Mouse (Mus musculus) ES-E14 (cell line): ENCODE measurements at regions not wholly inside any gene's neighbourhood (a gene's known extent, or its start where the extent isn't known, plus 50 kb on each side); places are given as distances from the start of the nearest gene placed in this dataset.

Experiments
- DNase-seq: peaks from one replicate; pipeline ENCODE4 v3.0.0-alpha.2; 2013; ENCODE audit warnings: low read depth, low spot score
- H3K27ac ChIP-seq: 2 replicates; pipeline ENCODE4 v1.5.1; 2012; ENCODE audit warnings: low read depth, mild to moderate bottlenecking, low read length, moderate library complexity, mixed read lengths; ENCODE audit not compliant: poor library complexity, insufficient read depth, severe bottlenecking
- H3K36me3 ChIP-seq: 2 replicates; pipeline ENCODE4 v1.6.1; 2012; ENCODE audit warnings: mild to moderate bottlenecking, low read length, moderate library complexity, mixed read lengths; ENCODE audit not compliant: control insufficient read depth, poor library complexity, insufficient read depth, severe bottlenecking
- H3K4me1 ChIP-seq, 2 experiments: fragments of 150-350 bp in 1 of 2; sonication (generic) in 1 of 2; 2 replicates each; pipeline ENCODE4 v1.6.1; 2012; ENCODE audit warnings: low read length in 2 of 2, mild to moderate bottlenecking in 1 of 2, mixed read lengths in 1 of 2; ENCODE audit not compliant: control insufficient read depth in 2 of 2, insufficient read depth in 2 of 2, poor library complexity in 1 of 2
- H3K4me3 ChIP-seq, 2 experiments: fragments of 150-350 bp in 1 of 2; sonication (generic) in 1 of 2; 2 replicates each; pipeline ENCODE4 v1.5.1; 2012; ENCODE audit warnings: low read length in 2 of 2, low read depth in 1 of 2, mild to moderate bottlenecking in 1 of 2, mixed read lengths in 1 of 2; ENCODE audit not compliant: insufficient read depth in 1 of 2, poor library complexity in 1 of 2, severe bottlenecking in 1 of 2
- H3K9ac ChIP-seq: 2 replicates; pipeline ENCODE4 v1.6.1; 2012; ENCODE audit warnings: low read depth, mild to moderate bottlenecking, low read length, mixed read lengths; ENCODE audit not compliant: poor library complexity, insufficient read depth, severe bottlenecking
- H3K9me3 ChIP-seq: fragments of 150-350 bp; sonication (generic); 2 replicates; pipeline ENCODE4 v1.6.1; 2012; ENCODE audit warnings: low read depth, mild to moderate bottlenecking, low read length; ENCODE audit not compliant: control insufficient read depth, insufficient read depth
- CHD2 ChIP-seq: IDR thresholded peaks from 2 replicates; pipeline ENCODE4 v1.6.1; 2014; ENCODE audit warnings: mild to moderate bottlenecking, low read depth, low read length, inconsistent platforms
- HCFC1 ChIP-seq: IDR thresholded peaks from 2 replicates; pipeline ENCODE4 v1.6.1; 2012; ENCODE audit warnings: low read length, inconsistent platforms, borderline replicate concordance; ENCODE audit not compliant: insufficient read depth
- MAFK ChIP-seq: IDR thresholded peaks from 2 replicates; pipeline ENCODE4 v1.6.1; 2014; ENCODE audit warnings: mild to moderate bottlenecking, low read depth, low read length, inconsistent platforms; ENCODE audit not compliant: insufficient read depth
- ZC3H11A ChIP-seq: IDR thresholded peaks from 2 replicates; pipeline ENCODE4 v1.6.1; 2012; ENCODE audit warnings: low read depth, mild to moderate bottlenecking, inconsistent platforms, low read length, borderline replicate concordance
- ZNF384 ChIP-seq: IDR thresholded peaks from 2 replicates; pipeline ENCODE4 v1.6.1; 2012; ENCODE audit warnings: low read depth, low read length, inconsistent platforms
- in situ Hi-C, 2 experiments: fragments of 600-800 bp; cut with MboI; formaldehyde crosslinking; loops; one replicate each; pipeline ENCODE4 v1.15.1; 2025; ENCODE audit warnings: low sequenced_read_pairs in 2 of 2, inconsistent platforms in 1 of 2; ENCODE audit not compliant: unreplicated experiment in 2 of 2

DNA sequence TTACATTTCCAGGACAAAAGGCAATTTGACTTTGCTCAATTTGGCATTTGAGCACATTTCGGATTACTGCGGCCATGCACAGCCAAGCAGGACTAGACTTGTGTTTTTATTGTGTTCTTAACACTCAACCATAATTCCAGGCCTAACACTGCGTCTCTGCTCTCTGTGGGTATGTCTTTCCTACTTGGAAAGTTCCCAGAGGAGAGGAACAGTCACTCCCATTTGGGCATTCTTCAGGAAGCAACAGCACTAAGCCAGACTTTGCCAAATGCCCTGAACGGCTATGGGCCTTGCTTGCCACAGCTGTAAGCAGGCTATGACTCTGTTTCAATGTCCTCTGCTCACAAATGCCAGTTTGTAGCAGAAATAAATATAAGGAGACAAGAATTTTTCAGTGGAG, 56.5 kb upstream of the Pdk3 start:
- TF ChIP-seq ZNF384 (no peak), HCFC1 (no peak), CHD2 (no peak), ZC3H11A (no peak), MAFK (no peak)
- H3K9me3 ChIP-seq: no peaks in the 10 kb centered on the region
- H3K9ac ChIP-seq: no peak overlapping the region
- H3K36me3 ChIP-seq: no peaks in the 10 kb centered on the region
- H3K4me3 ChIP-seq: no peak overlapping the region
- no peak for DNase-seq
- H3K4me1 ChIP-seq: no peaks in the 10 kb centered on the region
- no peak overlapping the region for H3K27ac ChIP-seq
- in situ Hi-C loops: no loop called here

DNA sequence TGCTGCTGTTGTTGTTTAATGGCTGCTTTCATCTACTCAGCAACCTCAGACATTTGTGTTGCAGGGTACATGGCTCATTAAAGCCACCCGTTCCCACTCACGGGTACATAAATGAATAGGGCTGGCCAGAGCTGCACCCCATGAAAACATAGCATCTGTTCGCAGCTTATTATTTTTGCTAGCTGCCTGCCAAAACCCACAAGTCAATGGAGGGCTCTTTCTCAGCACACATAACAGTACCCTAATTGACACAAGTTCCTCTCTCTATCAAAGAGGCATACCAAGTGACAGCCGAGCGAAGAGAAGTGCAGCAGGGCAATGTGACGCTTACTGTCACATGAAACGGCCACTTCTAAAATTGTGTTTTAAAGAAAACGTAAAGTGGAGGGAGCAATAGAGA, 57.0 kb upstream of the Pdk3 start:
- Histone ChIP-seq H3K9ac (no peak overlapping the region), H3K4me1 (no peaks in the 10 kb centered on the region), H3K9me3 (no peaks in the 10 kb centered on the region), H3K27ac (no peak overlapping the region), H3K36me3 (no peaks in the 10 kb centered on the region), H3K4me3 (no peak overlapping the region)
- no peak for DNase-seq
- in situ Hi-C loops: no loop called here
- TF ChIP-seq ZC3H11A: no peak
- no peak for TF ChIP-seq ZNF384
- no peak for TF ChIP-seq CHD2
- TF ChIP-seq HCFC1: no peak
- TF ChIP-seq MAFK: no peak

DNA sequence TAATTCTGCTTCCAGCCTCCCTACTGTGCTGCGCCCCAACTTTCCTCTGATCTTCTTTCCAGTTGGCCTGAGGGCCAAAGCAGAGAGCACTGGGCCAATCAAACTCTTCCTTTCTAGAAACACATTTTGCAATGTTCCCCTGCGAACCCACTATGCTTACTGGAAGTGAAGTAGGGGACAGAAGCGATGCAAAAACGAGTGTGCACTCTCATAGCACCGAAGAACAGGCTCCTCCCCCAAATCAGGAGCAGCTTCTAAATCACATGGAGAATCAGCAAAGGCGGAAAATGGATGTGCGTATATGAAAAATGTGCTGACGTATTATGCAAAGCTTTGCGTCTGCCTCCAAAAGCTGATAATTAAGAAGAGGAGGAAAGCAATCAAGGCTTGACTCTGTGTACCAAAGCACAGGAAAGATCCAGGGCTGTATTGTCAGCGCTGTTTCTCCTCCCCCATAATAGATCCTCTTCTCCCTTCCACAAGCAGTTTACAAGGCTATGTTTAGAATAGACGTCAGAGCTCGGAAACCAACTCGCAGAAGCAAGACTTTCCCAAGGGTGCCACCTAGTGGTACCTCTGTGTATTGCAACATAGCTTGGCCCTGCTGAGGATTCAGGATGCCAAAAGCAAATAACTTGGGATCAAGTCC, 57.5 kb upstream of the Pdk3 start:
- Histone ChIP-seq H3K9me3 (no peaks in the 10 kb centered on the region), H3K9ac (no peak overlapping the region), H3K27ac (no peak overlapping the region), H3K4me1 (no peaks in the 10 kb centered on the region), H3K36me3 (no peaks in the 10 kb centered on the region), H3K4me3 (no peak overlapping the region)
- TF ChIP-seq ZC3H11A (peak; percentile 53; the same call in 1 of the 2 replicates), MAFK (no peak), CHD2 (no peak)
- in situ Hi-C loops: no loop called here
- peak; percentile 39 for DNase-seq

DNA sequence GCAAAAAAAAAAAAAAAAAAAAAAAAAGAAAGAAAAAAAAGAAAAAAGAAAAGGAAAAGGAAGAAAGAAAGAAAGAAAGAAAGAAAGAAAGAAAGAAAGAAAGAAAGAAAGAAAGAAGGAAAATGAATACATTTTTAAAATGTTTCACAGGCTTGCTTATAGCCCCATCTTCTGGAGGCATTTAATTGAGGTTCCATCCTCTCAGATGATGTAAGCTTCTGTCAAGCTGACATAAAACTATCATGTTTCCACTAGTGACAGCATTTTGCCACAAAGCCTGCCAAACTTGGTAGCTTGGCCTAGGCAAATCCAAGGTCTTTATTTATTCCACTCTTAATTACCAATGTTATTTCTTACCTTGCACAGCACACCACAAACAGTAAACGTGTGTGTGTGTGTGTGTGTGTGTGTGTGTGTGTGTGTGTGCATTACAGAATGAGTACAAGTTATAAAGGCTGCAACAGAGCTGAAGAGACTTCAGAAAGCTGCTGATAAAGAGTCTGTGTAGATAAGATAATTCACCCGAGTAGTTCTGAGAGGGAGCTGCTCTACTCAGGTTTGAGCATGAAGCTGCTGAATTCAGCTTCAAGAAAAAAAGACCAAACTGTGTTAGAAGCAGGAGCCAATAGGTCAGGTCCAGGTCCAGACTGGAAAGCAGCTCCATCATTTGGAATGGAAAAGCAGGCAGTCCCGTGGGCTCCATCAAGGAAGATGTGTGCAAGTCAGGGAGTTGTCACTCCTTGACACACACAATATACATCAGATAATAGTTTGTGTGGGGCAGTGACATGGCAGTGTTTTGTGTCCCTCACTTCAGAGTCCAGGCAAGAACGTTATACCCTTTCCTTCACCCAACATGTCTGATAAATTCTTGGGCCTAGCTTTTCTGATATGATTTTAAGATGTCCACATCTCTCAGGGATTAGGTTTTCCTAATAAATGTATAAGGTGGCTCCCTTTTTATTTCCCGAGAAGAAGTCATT, 65.1 kb upstream of the Pdk3 start:
- Histone ChIP-seq H3K9me3 (no peaks in the 10 kb centered on the region), H3K4me3 (no peak overlapping the region), H3K4me1 (no peaks in the 10 kb centered on the region), H3K27ac (no peak overlapping the region), H3K36me3 (no peaks in the 10 kb centered on the region), H3K9ac (no peak overlapping the region)
- in situ Hi-C loops: no loop called here
- TF ChIP-seq MAFK (no peak), ZC3H11A (no peak), ZNF384 (no peak), CHD2 (no peak), HCFC1 (no peak)
- no peak for DNase-seq
